Mouse (Mus musculus): Measurements from ENCODE around the gene AC170998.1. TPM values are rescaled to one million over a fixed set of nuclear protein-coding genes. Genes with fewer than 3 reads are reported as not detected.

The AC170998.1 gene
- polyA plus RNA-seq, 1 experiment from 2014 or later, result 1.5 TPM

GRCm38 (mm10) chr17:28701171-28701570 is 24.7 kb upstream of the AC170998.1 start:
- H3K9ac ChIP-seq (ENCODE audit: low read depth, low read length), result no peak overlapping the region
- no peaks in the 10 kb centered on the region for H3K27me3 ChIP-seq (ENCODE audit: control insufficient read depth, insufficient read depth, low read depth, low read length)
- H3K4me3 ChIP-seq (ENCODE audit: low read depth, low read length), result no peak overlapping the region
- H3K36me3 ChIP-seq (ENCODE audit: control insufficient read depth, insufficient read depth), result no peaks in the 10 kb centered on the region
- ATAC-seq (ENCODE audit: low read depth), result no peak
- peaks cover 34% of the 10 kb centered on the region for H3K4me1 ChIP-seq (ENCODE audit: control insufficient read depth, low read depth, low read length)
- H3K4me2 ChIP-seq (ENCODE audit: low read depth, low read length), result no peak overlapping the region
- WGBS (ENCODE audit: insufficient replicate concordance), result 68% methylated on average over 4 of the region's 4 CpGs
- H3K27ac ChIP-seq (ENCODE audit: low read length), result no peak overlapping the region
- H3K9me3 ChIP-seq (replicated peaks; ENCODE audit: control insufficient read depth, low read length), result no peaks in the 10 kb centered on the region

GRCm38 (mm10) chr17:28701737-28702136 is 24.1 kb upstream of the AC170998.1 start:
- no peaks in the 10 kb centered on the region for H3K27me3 ChIP-seq (ENCODE audit: control insufficient read depth, insufficient read depth, low read depth, low read length)
- H3K4me3 ChIP-seq (ENCODE audit: low read depth, low read length), result no peak overlapping the region
- no peak overlapping the region for H3K4me2 ChIP-seq (ENCODE audit: low read depth, low read length)
- no peak for ATAC-seq (ENCODE audit: low read depth)
- H3K9me3 ChIP-seq (replicated peaks; ENCODE audit: control insufficient read depth, low read length), result no peaks in the 10 kb centered on the region
- no peaks in the 10 kb centered on the region for H3K36me3 ChIP-seq (ENCODE audit: control insufficient read depth, insufficient read depth)
- 64% methylated on average over 3 of the region's 3 CpGs for WGBS (ENCODE audit: insufficient replicate concordance)
- peaks cover 32% of the 10 kb centered on the region for H3K4me1 ChIP-seq (ENCODE audit: control insufficient read depth, low read depth, low read length)
- H3K27ac ChIP-seq (ENCODE audit: low read length), result no peak overlapping the region
- no peak overlapping the region for H3K9ac ChIP-seq (ENCODE audit: low read depth, low read length)

DNA sequence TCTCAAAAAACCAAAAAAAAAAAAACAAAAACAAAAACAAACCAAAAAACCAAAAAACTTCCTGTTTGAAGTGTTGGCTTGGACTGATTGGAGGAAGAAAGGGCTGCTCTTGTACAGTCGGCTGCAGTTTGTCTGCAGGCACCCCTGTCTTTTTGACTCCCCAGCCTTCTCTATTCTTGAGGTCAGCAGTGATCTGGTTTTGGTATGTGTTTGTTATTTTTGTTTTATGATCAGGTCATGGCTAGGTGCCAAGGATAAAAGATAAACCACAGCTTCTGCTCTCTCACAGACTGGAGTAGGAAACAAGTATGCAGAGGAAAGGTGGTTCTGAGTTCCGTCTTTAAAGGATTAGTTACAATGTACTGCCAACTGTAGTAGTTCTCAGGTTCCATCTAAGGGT is 23.2 kb upstream of the AC170998.1 start:
- Histone ChIP-seq H3K4me3 (ENCODE audit: low read depth, low read length) (no peak overlapping the region), H3K27ac (ENCODE audit: low read length) (no peak overlapping the region), H3K4me2 (ENCODE audit: low read depth, low read length) (no peak overlapping the region), H3K9me3 (replicated peaks; ENCODE audit: control insufficient read depth, low read length) (no peaks in the 10 kb centered on the region), H3K9ac (ENCODE audit: low read depth, low read length) (no peak overlapping the region), H3K4me1 (ENCODE audit: control insufficient read depth, low read depth, low read length) (peaks cover 27% of the 10 kb centered on the region), H3K27me3 (ENCODE audit: control insufficient read depth, insufficient read depth, low read depth, low read length) (no peaks in the 10 kb centered on the region), H3K36me3 (ENCODE audit: control insufficient read depth, insufficient read depth) (no peaks in the 10 kb centered on the region)
- ATAC-seq (ENCODE audit: low read depth), result no peak
- 59% methylated on average over 2 of the region's 2 CpGs for WGBS (ENCODE audit: insufficient replicate concordance)

DNA sequence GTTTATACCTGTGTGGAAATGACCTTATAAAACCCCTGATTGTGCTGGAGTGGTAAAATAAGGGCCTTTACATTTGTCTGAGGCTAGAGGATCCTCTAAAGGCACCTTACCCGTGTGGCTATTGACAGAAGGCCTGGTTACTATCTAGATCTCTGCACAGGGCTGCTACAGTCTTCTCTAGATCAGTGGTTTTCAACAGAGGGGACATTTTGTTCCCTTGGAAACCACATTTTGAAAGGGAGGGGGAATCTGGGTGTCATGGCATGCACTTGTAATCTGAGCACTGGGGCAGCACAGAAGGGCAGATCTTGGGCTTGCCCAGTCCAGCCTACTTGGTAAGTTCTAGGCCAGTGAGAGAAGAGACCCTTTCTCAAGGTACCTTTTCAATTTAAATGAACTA is 19.2 kb upstream of the AC170998.1 start:
- 12% methylated on average over 1 of the region's 1 CpGs for WGBS (ENCODE audit: insufficient replicate concordance)
- peaks cover 28% of the 10 kb centered on the region for H3K4me1 ChIP-seq (ENCODE audit: control insufficient read depth, low read depth, low read length)
- H3K36me3 ChIP-seq (ENCODE audit: control insufficient read depth, insufficient read depth), result no peaks in the 10 kb centered on the region
- no peak overlapping the region for H3K27ac ChIP-seq (ENCODE audit: low read length)
- no peak overlapping the region for H3K4me3 ChIP-seq (ENCODE audit: low read depth, low read length)
- ATAC-seq (ENCODE audit: low read depth), result no peak
- H3K9me3 ChIP-seq (replicated peaks; ENCODE audit: control insufficient read depth, low read length), result no peaks in the 10 kb centered on the region
- H3K27me3 ChIP-seq (ENCODE audit: control insufficient read depth, insufficient read depth, low read depth, low read length), result no peaks in the 10 kb centered on the region
- H3K4me2 ChIP-seq (ENCODE audit: low read depth, low read length), result no peak overlapping the region
- no peak overlapping the region for H3K9ac ChIP-seq (ENCODE audit: low read depth, low read length)

- H3K4me1 ChIP-seq (ENCODE audit: control insufficient read depth, low read depth, low read length), result peaks cover 28% of the 10 kb centered on the region
- WGBS (ENCODE audit: insufficient replicate concordance), result 80% methylated on average over 3 of the region's 3 CpGs
These were observed 18.7 kb upstream of the AC170998.1 start for GRCm38 (mm10) chr17:28707136-28707627.

GRCm38 (mm10) chr17:28707816-28708215 is 18.1 kb upstream of the AC170998.1 start:
- no peak for ATAC-seq (ENCODE audit: low read depth)
- peaks cover 27% of the 10 kb centered on the region for H3K4me1 ChIP-seq (ENCODE audit: control insufficient read depth, low read depth, low read length)
- H3K4me3 ChIP-seq (ENCODE audit: low read depth, low read length), result no peak overlapping the region
- H3K27me3 ChIP-seq (ENCODE audit: control insufficient read depth, insufficient read depth, low read depth, low read length), result no peaks in the 10 kb centered on the region
- no peak overlapping the region for H3K27ac ChIP-seq (ENCODE audit: low read length)
- H3K36me3 ChIP-seq (ENCODE audit: control insufficient read depth, insufficient read depth), result no peaks in the 10 kb centered on the region
- H3K9me3 ChIP-seq (replicated peaks; ENCODE audit: control insufficient read depth, low read length), result no peaks in the 10 kb centered on the region
- no peak overlapping the region for H3K4me2 ChIP-seq (ENCODE audit: low read depth, low read length)
- WGBS (ENCODE audit: insufficient replicate concordance), result 50% methylated on average over 2 of the region's 2 CpGs
- no peak overlapping the region for H3K9ac ChIP-seq (ENCODE audit: low read depth, low read length)

More at GRCm38 (mm10) chr17:28707136-28707627, 18.7 kb upstream of the AC170998.1 start:
- no peak overlapping the region for H3K9ac ChIP-seq (ENCODE audit: low read depth, low read length)
- no peak for ATAC-seq (ENCODE audit: low read depth)
- no peaks in the 10 kb centered on the region for H3K36me3 ChIP-seq (ENCODE audit: control insufficient read depth, insufficient read depth)
- no peak overlapping the region for H3K4me3 ChIP-seq (ENCODE audit: low read depth, low read length)
- H3K9me3 ChIP-seq (replicated peaks; ENCODE audit: control insufficient read depth, low read length), result no peaks in the 10 kb centered on the region
- no peak overlapping the region for H3K27ac ChIP-seq (ENCODE audit: low read length)
- H3K27me3 ChIP-seq (ENCODE audit: control insufficient read depth, insufficient read depth, low read depth, low read length), result no peaks in the 10 kb centered on the region
- no peak overlapping the region for H3K4me2 ChIP-seq (ENCODE audit: low read depth, low read length)

DNA sequence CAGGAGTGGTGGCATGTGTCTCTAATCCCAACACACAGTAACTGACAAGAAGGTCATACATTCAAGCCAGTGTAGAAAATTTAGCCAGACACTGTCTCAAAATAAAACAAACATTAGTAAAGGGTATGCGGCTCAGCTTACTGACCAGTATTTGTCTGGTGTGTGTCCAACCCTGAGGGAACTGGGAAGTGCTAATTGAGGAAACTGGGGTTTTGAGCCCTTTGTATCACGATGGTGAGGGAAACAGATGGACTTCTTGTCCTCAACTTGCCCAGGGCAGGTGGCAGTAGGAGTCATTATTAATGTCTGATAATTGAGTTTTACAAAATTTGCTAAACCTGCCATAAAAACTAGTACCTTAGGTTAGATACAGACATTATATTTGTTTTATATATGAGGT is 16.9 kb upstream of the AC170998.1 start:
- Histone ChIP-seq H3K4me3 (ENCODE audit: low read depth, low read length) (no peak overlapping the region), H3K9ac (ENCODE audit: low read depth, low read length) (no peak overlapping the region), H3K27ac (ENCODE audit: low read length) (no peak overlapping the region), H3K36me3 (ENCODE audit: control insufficient read depth, insufficient read depth) (peaks cover 4% of the 10 kb centered on the region), H3K4me1 (ENCODE audit: control insufficient read depth, low read depth, low read length) (peaks cover 27% of the 10 kb centered on the region), H3K4me2 (ENCODE audit: low read depth, low read length) (no peak overlapping the region), H3K27me3 (ENCODE audit: control insufficient read depth, insufficient read depth, low read depth, low read length) (no peaks in the 10 kb centered on the region), H3K9me3 (replicated peaks; ENCODE audit: control insufficient read depth, low read length) (no peaks in the 10 kb centered on the region)
- no peak for ATAC-seq (ENCODE audit: low read depth)
- WGBS (ENCODE audit: insufficient replicate concordance), result 15% methylated on average over 2 of the region's 2 CpGs

- Histone ChIP-seq H3K9me3 (replicated peaks; ENCODE audit: control insufficient read depth, low read length) (no peaks in the 10 kb centered on the region), H3K4me2 (ENCODE audit: low read depth, low read length) (no peak overlapping the region), H3K27me3 (ENCODE audit: control insufficient read depth, insufficient read depth, low read depth, low read length) (no peaks in the 10 kb centered on the region), H3K4me1 (ENCODE audit: control insufficient read depth, low read depth, low read length) (peaks cover 27% of the 10 kb centered on the region), H3K9ac (ENCODE audit: low read depth, low read length) (no peak overlapping the region), H3K36me3 (ENCODE audit: control insufficient read depth, insufficient read depth) (peaks cover 9% of the 10 kb centered on the region), H3K4me3 (ENCODE audit: low read depth, low read length) (no peak overlapping the region), H3K27ac (ENCODE audit: low read length) (peak overlapping the region; percentile 44; the same call in 1 of the 2 replicates)
- 54% methylated on average over 8 of the region's 8 CpGs for WGBS (ENCODE audit: insufficient replicate concordance)
- ATAC-seq (ENCODE audit: low read depth), result no peak
These were observed 16.2 kb upstream of the AC170998.1 start for GRCm38 (mm10) chr17:28709552-28710290.

DNA sequence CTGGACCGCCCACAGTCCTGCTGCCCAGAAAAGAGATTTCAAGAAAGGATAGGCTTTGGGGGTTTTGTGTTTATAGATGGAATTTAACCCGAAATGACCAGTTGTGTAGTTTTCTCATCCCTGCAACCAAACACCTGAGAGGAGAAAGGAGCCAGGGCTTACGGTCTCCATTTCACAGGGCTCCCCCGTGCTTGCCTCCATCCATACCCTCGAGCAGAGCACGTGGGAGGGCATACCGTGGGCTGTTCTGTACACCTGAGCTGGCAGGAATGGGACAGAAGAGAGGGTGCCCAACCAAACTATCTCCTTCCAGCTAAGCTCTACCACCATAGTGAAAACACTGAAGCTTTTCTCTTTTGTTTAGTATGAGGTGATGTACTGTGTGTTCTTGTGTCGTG is 15.6 kb upstream of the AC170998.1 start:
- WGBS (ENCODE audit: insufficient replicate concordance), result 78% methylated on average over 8 of the region's 8 CpGs

More for the DNA sequence above, 15.6 kb upstream of the AC170998.1 start:
- Histone ChIP-seq H3K4me1 (ENCODE audit: control insufficient read depth, low read depth, low read length) (peaks cover 27% of the 10 kb centered on the region), H3K9me3 (replicated peaks; ENCODE audit: control insufficient read depth, low read length) (no peaks in the 10 kb centered on the region), H3K9ac (ENCODE audit: low read depth, low read length) (no peak overlapping the region), H3K4me2 (ENCODE audit: low read depth, low read length) (no peak overlapping the region), H3K36me3 (ENCODE audit: control insufficient read depth, insufficient read depth) (peaks cover 13% of the 10 kb centered on the region), H3K27me3 (ENCODE audit: control insufficient read depth, insufficient read depth, low read depth, low read length) (no peaks in the 10 kb centered on the region), H3K27ac (ENCODE audit: low read length) (no peak overlapping the region), H3K4me3 (ENCODE audit: low read depth, low read length) (no peak overlapping the region)
- no peak for ATAC-seq (ENCODE audit: low read depth)
